Mouse (Mus musculus) heart, postnatal 0 days (tissue): ENCODE measurements at regions not wholly inside any gene's neighbourhood (a gene's known extent, or its start where the extent isn't known, plus 50 kb on each side); places are given as distances from the start of the nearest gene placed in this dataset.

ENCODE experiments used
- ATAC-seq: fragments of 200-750 bp; cut with Nextera tagmentation; 2 replicates; pipeline ENCODE4 v1.8.0; 2017; ENCODE audit warnings: low read depth, moderate number of reproducible peaks, moderate library complexity; ENCODE audit not compliant: insufficient read depth
- DNase-seq: peaks from one replicate; pipeline ENCODE4 v3.0.0-alpha.2; 2016; ENCODE audit warnings: low spot score
- H3K27ac ChIP-seq: fragments of 300-500 bp; sonication (generic); 2 replicates; pipeline ENCODE4 v1.5.1; 2014; ENCODE audit warnings: low read depth, mild to moderate bottlenecking
- H3K27me3 ChIP-seq: fragments of 300-500 bp; sonication (generic); 2 replicates; pipeline ENCODE4 v1.6.1; 2014; ENCODE audit warnings: low read length, mixed read lengths; ENCODE audit not compliant: control insufficient read depth, insufficient read depth
- H3K36me3 ChIP-seq: fragments of 300-500 bp; sonication (generic); replicated peaks from 2 replicates; pipeline ENCODE4 v1.6.1; 2014; ENCODE audit warnings: low read length, mixed read lengths; ENCODE audit not compliant: control insufficient read depth, insufficient read depth
- H3K4me1 ChIP-seq: fragments of 300-500 bp; sonication (generic); 2 replicates; pipeline ENCODE4 v1.6.1; 2014; ENCODE audit warnings: antibody characterized with exemption; ENCODE audit not compliant: control insufficient read depth, insufficient read depth
- H3K4me2 ChIP-seq: fragments of 300-500 bp; sonication (generic); 2 replicates; pipeline ENCODE4 v1.6.1; 2014; ENCODE audit warnings: low read depth, mild to moderate bottlenecking, low read length, moderate library complexity
- H3K4me3 ChIP-seq: fragments of 300-500 bp; sonication (generic); 2 replicates; pipeline ENCODE4 v1.5.1; 2014; ENCODE audit warnings: low read depth, low read length
- H3K9ac ChIP-seq: fragments of 300-500 bp; sonication (generic); replicated peaks from 2 replicates; pipeline ENCODE4 v1.6.1; 2014; ENCODE audit warnings: low read depth, low read length, mixed read lengths
- H3K9me3 ChIP-seq: fragments of 300-500 bp; sonication (generic); replicated peaks from 2 replicates; pipeline ENCODE4 v1.6.1; 2016; ENCODE audit warnings: low read length; ENCODE audit not compliant: control insufficient read depth
- CTCF ChIP-seq: IDR thresholded peaks from 2 replicates; pipeline ENCODE4 v1.5.1; 2016; ENCODE audit warnings: antibody characterized with exemption, control low read depth, low read depth
- EP300 ChIP-seq: IDR thresholded peaks from 2 replicates; pipeline ENCODE4 v1.6.1; 2016; ENCODE audit warnings: antibody characterized with exemption, low read depth
- WGBS: fragments of 180-500 bp; shearing (Covaris S2); extraction: QIAGEN DNeasy Blood & Tissue Kit; methylation state at CpG from one replicate; pipeline ENCODE4 v1.1.7; 2014; 5-methylcytosine and 5-hydroxymethylcytosine counted together

DNA sequence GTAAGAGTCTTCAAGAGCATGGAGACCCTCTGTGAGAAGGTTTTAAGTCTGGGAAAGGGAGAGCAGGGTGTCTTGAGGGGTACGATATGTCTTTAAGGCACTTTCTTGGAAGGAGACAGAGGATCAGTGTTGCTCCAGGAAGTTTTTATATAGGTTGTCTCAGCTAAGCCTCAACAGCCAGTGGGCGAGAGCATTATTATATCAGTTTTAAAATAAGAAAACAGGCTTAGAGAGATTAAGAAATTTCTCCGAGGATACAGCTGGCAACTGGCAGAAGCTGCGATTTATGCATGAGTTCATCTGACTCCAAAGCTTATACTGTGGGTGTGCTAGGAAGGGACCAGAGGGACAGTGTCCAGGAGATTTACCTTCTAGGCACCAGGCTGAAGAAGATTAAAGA lies 188.0 kb upstream of the Eif4g2 start:
- H3K4me1 ChIP-seq = no peaks in the 10 kb centered on the region
- DNase-seq (no peak), ATAC-seq (no peak)
- 76% methylated on average over 4 of the region's 4 CpGs for WGBS
- H3K9me3 ChIP-seq = no peaks in the 10 kb centered on the region
- H3K27me3 ChIP-seq = no peaks in the 10 kb centered on the region
- H3K27ac ChIP-seq = no peak overlapping the region
- no peak overlapping the region for H3K9ac ChIP-seq
- H3K4me3 ChIP-seq = no peak overlapping the region
- no peak for TF ChIP-seq EP300
- no peak for TF ChIP-seq CTCF
- H3K36me3 ChIP-seq = no peaks in the 10 kb centered on the region
- no peak overlapping the region for H3K4me2 ChIP-seq

DNA sequence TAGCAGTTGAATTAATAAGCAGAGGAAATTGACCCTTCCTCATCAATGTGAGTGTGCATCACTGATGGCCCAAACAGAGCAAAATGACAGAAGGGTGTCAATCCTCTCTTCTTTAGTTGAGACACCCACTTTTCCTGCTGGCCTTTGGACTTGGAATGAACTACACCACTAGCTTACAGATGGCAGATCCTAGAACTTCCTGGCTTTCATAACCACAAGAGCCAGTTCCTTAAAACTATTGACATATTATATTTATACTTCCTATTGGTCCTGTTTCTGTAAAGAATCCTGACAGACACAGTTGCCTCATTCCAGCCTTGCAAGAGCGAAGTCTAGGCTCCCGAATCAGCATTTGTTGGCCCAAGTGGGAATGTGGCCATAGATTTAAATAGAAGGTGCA lies 185.4 kb upstream of the Eif4g2 start:
- no peak for TF ChIP-seq EP300
- no peak for TF ChIP-seq CTCF
- 86% methylated on average over 2 of the region's 2 CpGs for WGBS
- no peak for ATAC-seq

DNA sequence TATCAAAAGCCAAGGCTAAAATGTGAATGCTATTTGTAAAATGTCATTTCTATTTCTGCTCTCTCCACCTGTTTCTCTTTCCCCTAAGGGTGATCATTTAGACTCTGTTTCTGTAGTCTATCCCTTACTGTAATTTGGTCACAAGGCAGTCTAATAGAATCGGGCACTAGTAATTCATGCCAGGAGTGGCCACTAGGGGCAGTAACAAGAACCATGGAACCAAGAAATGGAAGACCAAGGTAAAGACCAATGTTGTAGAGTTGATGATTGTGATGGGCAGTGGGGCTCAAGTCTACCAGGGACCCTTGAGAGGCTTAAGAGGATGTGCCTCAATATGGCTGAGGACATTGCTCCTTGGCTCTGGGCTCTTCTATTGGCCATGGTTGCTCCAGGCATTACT lies 180.5 kb upstream of the Eif4g2 start:
- DNase-seq (no peak), ATAC-seq (no peak)
- no peaks in the 10 kb centered on the region for H3K9me3 ChIP-seq
- TF ChIP-seq CTCF (no peak), EP300 (no peak)
- H3K4me3 ChIP-seq = no peak overlapping the region
- H3K9ac ChIP-seq = no peak overlapping the region
- H3K4me2 ChIP-seq = no peak overlapping the region
- WGBS = 74% methylated on average over 1 of the region's 1 CpGs
- no peaks in the 10 kb centered on the region for H3K4me1 ChIP-seq
- H3K27ac ChIP-seq = no peak overlapping the region
- H3K27me3 ChIP-seq = peaks cover 2% of the 10 kb centered on the region; the same call in 1 of the 2 replicates
- no peaks in the 10 kb centered on the region for H3K36me3 ChIP-seq

More for the DNA sequence above, 185.4 kb upstream of the Eif4g2 start:
- no peak overlapping the region for H3K4me3 ChIP-seq
- no peaks in the 10 kb centered on the region for H3K36me3 ChIP-seq
- no peaks in the 10 kb centered on the region for H3K9me3 ChIP-seq
- no peak overlapping the region for H3K4me2 ChIP-seq
- no peaks in the 10 kb centered on the region for H3K4me1 ChIP-seq
- DNase-seq = no peak
- H3K9ac ChIP-seq = no peak overlapping the region
- peaks cover 2% of the 10 kb centered on the region; the same call in 1 of the 2 replicates for H3K27me3 ChIP-seq
- H3K27ac ChIP-seq = no peak overlapping the region

DNA sequence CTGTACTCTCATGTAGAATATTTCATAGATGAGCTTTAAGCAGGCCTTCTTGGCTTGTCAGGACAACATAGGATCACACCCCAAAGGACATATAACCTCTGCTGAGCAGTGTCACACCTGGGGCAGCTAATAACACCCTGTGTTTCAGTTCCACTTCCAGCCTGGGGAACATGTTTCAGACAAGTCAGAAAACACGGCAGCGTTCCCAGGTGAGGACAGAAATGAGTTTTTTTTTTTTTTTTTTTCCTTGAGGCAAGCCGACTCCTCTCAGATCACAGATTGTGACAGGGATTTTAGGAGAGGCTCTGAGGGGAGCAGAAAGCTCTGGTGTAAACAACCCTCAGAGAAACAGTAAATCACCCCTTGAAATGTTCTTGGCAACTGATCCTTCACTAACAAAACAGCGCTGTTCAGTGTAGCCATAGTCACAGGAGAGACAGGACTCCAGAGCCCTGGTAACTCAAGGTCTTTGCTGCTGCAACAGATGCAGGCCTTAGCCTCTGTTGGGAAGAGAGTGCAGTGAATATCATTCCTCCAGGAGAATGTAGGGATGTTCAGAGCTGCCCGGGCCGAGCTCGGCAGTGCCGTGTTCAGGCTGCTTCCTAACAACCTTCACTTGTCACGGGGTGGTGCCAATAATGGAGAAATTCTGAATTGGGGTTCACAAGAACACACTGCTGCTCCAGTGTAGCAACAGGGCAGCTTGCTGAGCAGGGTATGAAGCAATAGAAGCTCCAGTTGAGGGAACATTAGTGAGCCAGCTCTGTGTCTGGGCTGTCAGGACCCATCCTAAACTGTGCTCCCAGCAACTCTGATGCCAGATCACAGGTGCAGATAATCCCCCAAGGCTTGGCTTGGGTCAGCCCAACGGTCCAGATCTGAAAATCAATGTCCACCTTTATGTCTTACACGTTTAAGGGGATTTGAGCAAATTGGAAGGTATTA lies 177.1 kb upstream of the Eif4g2 start:
- no peak overlapping the region for H3K4me3 ChIP-seq
- H3K9me3 ChIP-seq = no peaks in the 10 kb centered on the region
- TF ChIP-seq CTCF = no peak
- no peak for TF ChIP-seq EP300
- 74% methylated on average over 11 of the region's 11 CpGs for WGBS
- H3K27ac ChIP-seq = no peak overlapping the region
- no peak overlapping the region for H3K9ac ChIP-seq
- no peaks in the 10 kb centered on the region for H3K4me1 ChIP-seq
- no peak overlapping the region for H3K4me2 ChIP-seq
- H3K36me3 ChIP-seq = no peaks in the 10 kb centered on the region
- H3K27me3 ChIP-seq = peaks cover 2% of the 10 kb centered on the region; the same call in 1 of the 2 replicates
- ATAC-seq (no peak), DNase-seq (no peak)

DNA sequence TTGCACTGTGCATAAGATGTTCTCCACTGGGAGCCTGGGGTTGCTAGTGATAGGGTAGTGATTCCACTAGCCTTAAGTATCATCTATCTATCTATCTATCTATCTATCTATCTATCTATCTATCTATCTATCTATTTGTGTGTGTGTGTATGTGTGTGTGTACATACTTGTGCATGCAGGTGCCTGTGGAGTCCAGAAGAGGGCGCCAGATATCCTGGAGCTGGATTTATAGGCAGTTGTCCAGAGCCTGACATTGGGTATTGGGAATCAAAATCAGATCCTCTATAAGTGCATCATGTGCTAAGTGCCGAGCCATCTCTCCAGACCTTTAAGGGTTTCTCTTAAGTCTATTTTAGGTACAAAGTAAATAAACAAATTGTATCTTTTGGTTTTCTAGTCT lies 175.0 kb upstream of the Eif4g2 start:
- 80% methylated on average over 2 of the region's 2 CpGs for WGBS

DNA sequence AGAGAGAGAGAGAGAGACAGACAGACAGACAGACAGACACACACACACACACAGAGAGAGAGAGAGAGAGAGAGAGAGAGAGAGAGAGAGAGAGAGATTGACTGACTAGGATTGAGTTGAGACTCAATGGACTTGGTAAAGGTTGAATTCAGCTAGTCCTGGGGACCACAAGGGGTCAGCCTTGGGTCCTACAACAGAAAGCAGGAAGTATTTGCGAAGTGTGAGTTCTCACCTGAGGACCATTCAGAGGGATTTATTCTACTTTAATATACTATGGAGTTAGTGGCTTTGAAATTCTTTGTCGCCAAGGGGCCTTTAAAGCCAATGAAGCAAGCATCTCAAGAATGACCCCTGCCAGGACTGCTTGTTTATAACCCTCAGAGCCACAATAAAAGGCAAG lies 173.4 kb upstream of the Eif4g2 start:
- no peaks in the 10 kb centered on the region for H3K9me3 ChIP-seq
- 72% methylated on average over 2 of the region's 2 CpGs for WGBS
- no peak overlapping the region for H3K27ac ChIP-seq
- H3K36me3 ChIP-seq = no peaks in the 10 kb centered on the region
- no peaks in the 10 kb centered on the region for H3K27me3 ChIP-seq
- H3K9ac ChIP-seq = no peak overlapping the region
- no peaks in the 10 kb centered on the region for H3K4me1 ChIP-seq
- H3K4me2 ChIP-seq = no peak overlapping the region
- H3K4me3 ChIP-seq = no peak overlapping the region
- DNase-seq = no peak
- TF ChIP-seq CTCF (no peak), EP300 (no peak)
- ATAC-seq = no peak

More for the DNA sequence above, 175.0 kb upstream of the Eif4g2 start:
- DNase-seq (no peak), ATAC-seq (no peak)
- H3K27ac ChIP-seq = no peak overlapping the region
- no peak for TF ChIP-seq EP300
- no peak for TF ChIP-seq CTCF
- no peaks in the 10 kb centered on the region for H3K9me3 ChIP-seq
- H3K4me2 ChIP-seq = no peak overlapping the region
- no peak overlapping the region for H3K9ac ChIP-seq
- no peak overlapping the region for H3K4me3 ChIP-seq
- H3K36me3 ChIP-seq = no peaks in the 10 kb centered on the region
- H3K27me3 ChIP-seq = no peaks in the 10 kb centered on the region
- H3K4me1 ChIP-seq = no peaks in the 10 kb centered on the region
